Mouse (Mus musculus) kidney, embryonic 16.5 days (tissue): Measurements from ENCODE around the gene Itga9. TPM values are rescaled to one million over a fixed set of nuclear protein-coding genes. Genes with fewer than 3 reads are reported as not detected.

Source experiments
- ATAC-seq: fragments of 200-750 bp; cut with Nextera tagmentation; 2 replicates; pipeline ENCODE4 v1.8.0; 2017; ENCODE audit warnings: moderate TSS enrichment; ENCODE audit not compliant: low FRiP score, low TSS enrichment
- H3K27ac ChIP-seq: fragments of 300-500 bp; sonication (generic); 2 replicates; pipeline ENCODE4 v1.5.1; 2014; ENCODE audit warnings: low read length
- H3K27me3 ChIP-seq: fragments of 300-500 bp; sonication (generic); 2 replicates; pipeline ENCODE4 v1.6.1; 2014; ENCODE audit warnings: low read length, control low read depth, mixed read lengths; ENCODE audit not compliant: insufficient read depth
- H3K36me3 ChIP-seq: fragments of 300-500 bp; sonication (generic); 2 replicates; pipeline ENCODE4 v1.6.1; 2014; ENCODE audit warnings: low read length, control low read depth, mixed read lengths; ENCODE audit not compliant: insufficient read depth
- H3K4me1 ChIP-seq: fragments of 300-500 bp; sonication (generic); 2 replicates; pipeline ENCODE4 v1.6.1; 2014; ENCODE audit warnings: low read length, control low read depth, mixed read lengths; ENCODE audit not compliant: insufficient read depth
- H3K4me2 ChIP-seq: fragments of 300-500 bp; sonication (generic); replicated peaks from 2 replicates; pipeline ENCODE4 v1.6.1; 2014; ENCODE audit warnings: low read depth, low read length
- H3K4me3 ChIP-seq: fragments of 300-500 bp; sonication (generic); 2 replicates; pipeline ENCODE4 v1.5.1; 2014; ENCODE audit warnings: mild to moderate bottlenecking, low read length
- H3K9ac ChIP-seq: fragments of 300-500 bp; sonication (generic); replicated peaks from 2 replicates; pipeline ENCODE4 v1.6.1; 2014; ENCODE audit warnings: low read length
- H3K9me3 ChIP-seq: fragments of 300-500 bp; sonication (generic); 2 replicates; pipeline ENCODE4 v1.6.1; 2016; ENCODE audit warnings: low read length, control low read depth
- WGBS: fragments of 180-500 bp; shearing (Covaris S2); extraction: QIAGEN DNeasy Blood & Tissue Kit; methylation state at CpG from one replicate; pipeline ENCODE4 v1.1.7; 2014; 5-methylcytosine and 5-hydroxymethylcytosine counted together
- polyA plus RNA-seq: library from polyadenylated mRNA; unstranded; fragments of >200 nt; fragmentation: Nextera tagmentation; extraction: Ambion mirVana; gene quantifications from 2 replicates; pipeline ENCODE4 v1.2.1, GENCODE M21; 2015

Gene Itga9
- polyA plus RNA-seq, 1 experiment from 2014 or later = 10.8 TPM

DNA sequence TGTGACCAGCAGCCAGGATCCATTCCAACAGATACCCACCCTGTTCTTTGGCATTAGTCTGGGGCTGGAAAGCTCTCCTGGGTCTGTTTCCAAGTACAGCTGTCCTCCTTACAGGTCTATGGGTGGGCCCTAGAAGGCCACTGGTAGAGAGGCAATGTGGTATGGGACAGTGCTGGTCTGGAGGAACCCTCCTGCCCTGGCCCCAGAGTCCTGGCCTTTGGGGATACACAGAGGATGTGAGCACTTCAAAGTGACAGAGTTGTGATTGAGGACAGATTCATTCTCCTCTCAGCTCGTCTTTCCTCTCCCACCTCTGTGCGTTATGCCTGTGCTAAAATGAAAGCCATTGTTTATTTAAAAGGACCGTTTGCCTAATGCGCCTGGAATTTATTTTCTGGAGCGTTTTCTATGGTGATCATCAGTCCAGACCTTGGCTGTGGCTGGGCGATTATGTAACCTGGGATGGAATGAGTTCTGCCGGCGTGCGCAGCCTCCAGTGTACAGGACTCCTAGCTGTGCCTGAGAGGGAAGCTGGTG, 131.2 kb downstream of the Itga9 start:
- WGBS = 36% methylated on average over 9 of the region's 9 CpGs
- Histone ChIP-seq H3K4me3 (no peak overlapping the region), H3K9ac (no peak overlapping the region), H3K27me3 (no peaks in the 10 kb centered on the region), H3K9me3 (no peaks in the 10 kb centered on the region), H3K36me3 (no peaks in the 10 kb centered on the region), H3K4me1 (peaks cover 7% of the 10 kb centered on the region; the same call in 1 of the 2 replicates), H3K4me2 (no peak overlapping the region), H3K27ac (no peak overlapping the region)
- peak; percentile 31; the same call in 1 of the 2 replicates for ATAC-seq

DNA sequence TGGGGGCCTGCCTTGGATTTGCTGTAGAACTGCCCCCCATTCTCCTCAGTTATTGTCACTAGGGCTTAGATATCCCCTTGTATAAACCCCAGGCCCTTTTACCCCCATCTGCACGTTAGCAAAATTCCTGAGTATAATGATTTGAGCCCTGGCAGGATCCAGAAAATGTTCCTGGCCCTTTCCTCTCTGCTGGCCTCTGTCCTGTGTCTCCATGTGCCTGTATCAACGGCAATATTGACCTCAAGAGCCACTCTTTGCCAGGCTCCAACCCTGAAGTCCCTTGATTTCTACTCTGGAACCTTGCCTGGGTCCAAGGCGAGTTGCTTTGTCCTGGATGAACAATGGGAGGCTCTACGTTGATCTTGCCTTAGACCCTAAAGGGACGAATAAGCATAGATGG, 131.8 kb downstream of the Itga9 start:
- Histone ChIP-seq H3K27ac (no peak overlapping the region), H3K9ac (no peak overlapping the region), H3K9me3 (no peaks in the 10 kb centered on the region), H3K27me3 (no peaks in the 10 kb centered on the region), H3K4me1 (peaks cover 7% of the 10 kb centered on the region; the same call in 1 of the 2 replicates), H3K36me3 (no peaks in the 10 kb centered on the region), H3K4me3 (no peak overlapping the region), H3K4me2 (no peak overlapping the region)
- ATAC-seq = no peak
- WGBS = 81% methylated on average over 5 of the region's 5 CpGs

GRCm38 (mm10) chr9:118739071-118739470, 132.6 kb downstream of the Itga9 start:
- H3K4me3 ChIP-seq = no peak overlapping the region
- no peak overlapping the region for H3K27ac ChIP-seq
- no peaks in the 10 kb centered on the region for H3K9me3 ChIP-seq
- 87% methylated on average over 3 of the region's 3 CpGs for WGBS
- ATAC-seq = no peak
- no peaks in the 10 kb centered on the region for H3K27me3 ChIP-seq
- peaks cover 7% of the 10 kb centered on the region; the same call in 1 of the 2 replicates for H3K4me1 ChIP-seq
- H3K9ac ChIP-seq = no peak overlapping the region
- H3K4me2 ChIP-seq = no peak overlapping the region
- H3K36me3 ChIP-seq = 0 out of 2 replicates have a peak, but pooled peaks cover 5% of the 10 kb centered on the region

DNA sequence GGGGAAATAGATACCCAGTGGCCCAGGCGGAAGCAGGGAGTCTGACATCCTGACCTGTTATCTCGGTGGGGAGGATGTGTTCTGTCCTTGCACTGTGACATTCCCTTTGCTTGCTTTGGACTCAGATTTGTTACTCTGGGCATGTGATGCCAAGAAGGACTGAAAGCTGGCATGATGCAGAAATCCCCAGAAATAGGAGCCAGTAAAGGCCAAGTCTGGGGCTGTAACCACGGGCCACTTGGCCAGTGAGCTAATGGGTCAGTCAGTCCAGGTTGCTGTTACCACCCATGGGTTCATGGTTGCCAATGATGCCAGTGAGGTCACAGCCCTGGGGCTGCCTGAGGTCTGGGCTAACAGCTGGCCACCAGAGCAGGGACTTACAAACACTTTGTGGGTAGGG, 133.2 kb downstream of the Itga9 start:
- H3K4me3 ChIP-seq = no peak overlapping the region
- no peak for ATAC-seq
- WGBS = 82% methylated on average over 3 of the region's 3 CpGs
- no peak overlapping the region for H3K4me2 ChIP-seq
- no peaks in the 10 kb centered on the region for H3K27me3 ChIP-seq
- H3K27ac ChIP-seq = no peak overlapping the region
- peaks cover 8% of the 10 kb centered on the region; the same call in 1 of the 2 replicates for H3K36me3 ChIP-seq
- H3K4me1 ChIP-seq = peaks cover 7% of the 10 kb centered on the region; the same call in 1 of the 2 replicates
- no peaks in the 10 kb centered on the region for H3K9me3 ChIP-seq
- no peak overlapping the region for H3K9ac ChIP-seq

GRCm38 (mm10) chr9:118741268-118741667, 134.8 kb downstream of the Itga9 start:
- Histone ChIP-seq H3K4me3 (no peak overlapping the region), H3K9ac (no peak overlapping the region), H3K4me2 (no peak overlapping the region), H3K9me3 (no peaks in the 10 kb centered on the region), H3K27me3 (no peaks in the 10 kb centered on the region), H3K27ac (no peak overlapping the region), H3K4me1 (peaks cover 7% of the 10 kb centered on the region; the same call in 1 of the 2 replicates), H3K36me3 (peaks cover 16% of the 10 kb centered on the region)
- 81% methylated on average over 9 of the region's 9 CpGs for WGBS
- no peak for ATAC-seq

- H3K4me2 ChIP-seq = no peak overlapping the region
- 37% methylated on average over 8 of the region's 8 CpGs for WGBS
- H3K4me1 ChIP-seq = peaks cover 12% of the 10 kb centered on the region; the same call in 1 of the 2 replicates
- H3K9ac ChIP-seq = no peak overlapping the region
- no peak overlapping the region for H3K4me3 ChIP-seq
- no peaks in the 10 kb centered on the region for H3K27me3 ChIP-seq
- no peak for ATAC-seq
- peaks cover 8% of the 10 kb centered on the region for H3K36me3 ChIP-seq
- H3K27ac ChIP-seq = no peak overlapping the region
- H3K9me3 ChIP-seq = no peaks in the 10 kb centered on the region
Measured at GRCm38 (mm10) chr9:118749335-118749949, 143.0 kb downstream of the Itga9 start.

- H3K9me3 ChIP-seq = no peaks in the 10 kb centered on the region
- peaks cover 12% of the 10 kb centered on the region; the same call in 1 of the 2 replicates for H3K4me1 ChIP-seq
- H3K4me3 ChIP-seq = no peak overlapping the region
- H3K27ac ChIP-seq = no peak overlapping the region
- 82% methylated on average over 7 of the region's 7 CpGs for WGBS
- no peaks in the 10 kb centered on the region for H3K27me3 ChIP-seq
- no peak overlapping the region for H3K9ac ChIP-seq
- no peak for ATAC-seq
- no peak overlapping the region for H3K4me2 ChIP-seq
- no peaks in the 10 kb centered on the region for H3K36me3 ChIP-seq
Measured at GRCm38 (mm10) chr9:118750828-118751227, 144.3 kb downstream of the Itga9 start.

GRCm38 (mm10) chr9:118752376-118752775, 145.9 kb downstream of the Itga9 start:
- Histone ChIP-seq H3K27ac (no peak overlapping the region), H3K4me2 (no peak overlapping the region), H3K36me3 (no peaks in the 10 kb centered on the region), H3K9ac (no peak overlapping the region), H3K27me3 (no peaks in the 10 kb centered on the region), H3K4me3 (no peak overlapping the region), H3K9me3 (no peaks in the 10 kb centered on the region), H3K4me1 (peaks cover 20% of the 10 kb centered on the region)
- no peak for ATAC-seq
- 93% methylated on average over 2 of the region's 2 CpGs for WGBS

DNA sequence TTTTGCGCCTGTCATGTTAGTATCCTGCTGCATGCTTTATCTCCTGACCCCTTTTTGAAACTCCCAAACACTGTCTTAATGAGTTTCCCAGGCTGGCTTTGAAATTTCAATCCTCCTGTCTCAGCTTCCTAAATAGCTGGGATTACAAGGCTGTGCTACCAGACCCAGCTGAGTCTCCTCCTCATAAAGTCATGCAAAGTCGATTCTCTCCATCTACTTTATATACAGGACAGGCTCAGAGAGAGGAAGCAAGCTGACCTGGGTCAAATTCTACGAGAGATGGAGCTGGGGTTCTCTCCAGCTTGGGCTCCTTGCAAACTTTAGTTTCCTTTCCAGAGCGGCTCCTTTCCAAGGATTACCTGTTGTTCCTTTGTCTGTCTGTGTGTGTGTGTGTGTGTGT, 153.0 kb downstream of the Itga9 start:
- no peak overlapping the region for H3K4me2 ChIP-seq
- H3K9me3 ChIP-seq = no peaks in the 10 kb centered on the region
- peak overlapping the region; percentile 37 for H3K27ac ChIP-seq
- H3K9ac ChIP-seq = no peak overlapping the region
- 30% methylated on average over 4 of the region's 4 CpGs for WGBS
- H3K36me3 ChIP-seq = no peaks in the 10 kb centered on the region
- no peaks in the 10 kb centered on the region for H3K27me3 ChIP-seq
- 0 out of 2 replicates have a peak, but pooled peaks have one; percentile 26 for ATAC-seq
- no peak overlapping the region for H3K4me3 ChIP-seq
- H3K4me1 ChIP-seq = peaks cover 45% of the 10 kb centered on the region

DNA sequence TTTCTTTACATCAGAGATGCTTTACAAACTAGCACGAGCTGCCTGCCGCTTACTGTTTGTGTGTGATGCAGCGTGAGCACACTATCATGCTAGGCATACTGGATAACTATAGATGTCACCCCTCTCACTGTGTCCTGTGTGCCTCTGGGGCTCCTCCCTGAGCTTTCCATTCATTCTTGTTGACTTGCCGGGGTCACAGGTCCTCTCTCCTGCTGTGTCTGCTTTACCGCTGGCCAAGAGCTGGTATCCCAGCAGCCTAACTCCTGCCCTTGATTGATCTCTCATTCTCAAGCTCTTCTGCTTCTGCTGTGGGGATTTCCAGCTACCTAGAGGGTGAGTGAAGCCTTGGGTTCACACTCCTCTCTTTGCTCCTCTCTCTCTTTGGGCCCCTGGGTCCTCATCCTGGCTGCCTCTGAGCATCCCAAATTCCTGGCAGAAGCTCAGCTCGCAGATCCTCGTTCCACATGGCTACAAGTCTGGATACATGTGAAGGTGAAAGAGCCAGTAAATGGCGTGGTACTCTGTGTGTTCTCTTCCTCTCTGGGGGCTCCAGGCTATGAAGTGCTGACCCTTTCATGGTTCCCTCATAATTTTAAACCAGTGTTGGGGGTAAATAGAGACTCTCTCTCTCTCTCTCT, 155.6 kb downstream of the Itga9 start:
- ATAC-seq = no peak
- H3K27ac ChIP-seq = peak overlapping the region; percentile 4; the same call in 1 of the 2 replicates
- H3K4me3 ChIP-seq = no peak overlapping the region
- H3K27me3 ChIP-seq = no peaks in the 10 kb centered on the region
- no peaks in the 10 kb centered on the region for H3K9me3 ChIP-seq
- no peak overlapping the region for H3K4me2 ChIP-seq
- H3K4me1 ChIP-seq = peaks cover 50% of the 10 kb centered on the region
- H3K36me3 ChIP-seq = no peaks in the 10 kb centered on the region
- H3K9ac ChIP-seq = no peak overlapping the region
- WGBS = 47% methylated on average over 8 of the region's 8 CpGs
